Mouse (Mus musculus) thymus, adult 18-20 months (tissue): ENCODE measurements around the gene Fcgr3.

ENCODE experiments used
- DNase-seq, 2 experiments: peaks; one replicate each; pipeline ENCODE4 v3.0.0; 2022; ENCODE audit warnings: mixed read lengths in 2 of 2

Gene Fcgr3

GRCm38 (mm10) chr1:171005586-171005985 is 59.1 kb downstream of the Fcgr3 start:
- no peak for DNase-seq

DNA sequence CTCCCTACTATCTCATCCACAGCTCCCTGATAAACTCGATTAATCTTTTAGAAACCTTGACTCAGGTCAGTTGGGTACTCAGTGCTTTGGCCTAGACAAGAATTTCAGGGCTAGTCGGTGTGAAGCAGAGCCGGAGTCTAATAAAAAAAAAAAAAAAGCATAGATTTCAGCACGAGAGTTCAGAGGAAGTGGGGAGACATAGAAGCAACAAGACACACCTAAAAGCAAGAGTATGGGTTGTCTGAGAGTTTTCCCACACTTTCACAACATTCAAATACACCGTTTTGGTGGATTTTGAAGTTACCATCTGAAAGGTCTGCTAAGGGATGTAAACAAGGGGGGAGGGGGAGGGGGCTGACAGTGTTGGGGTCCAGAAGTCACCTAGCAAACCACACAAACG is 59.7 kb downstream of the Fcgr3 start:
- no peak for DNase-seq
